Mouse (Mus musculus): ENCODE data around the gene Gale. TPM values are rescaled to one million over a fixed set of nuclear protein-coding genes. Genes with fewer than 3 reads are reported as not detected.
"Not testable (repeated sequence)": the region's sequence is repeated elsewhere in the genome, so short reads cannot be mapped to it uniquely, and the experiment has no call there.

The Gale gene
- polyA plus RNA-seq, 1 experiment = 13.4 TPM

- peaks cover 8% of the 10 kb centered on the region for H3K36me3 ChIP-seq (ENCODE audit: control insufficient read depth, insufficient read depth, low read length)
- DNase-seq = peak; percentile 60
- H3K27me3 ChIP-seq (replicated peaks; ENCODE audit: control insufficient read depth, insufficient read depth, low read length) = no peaks in the 10 kb centered on the region
- H3K4me3 ChIP-seq (ENCODE audit: insufficient read depth, low read depth, low read length) = no peak overlapping the region
- no peaks in the 10 kb centered on the region; the same call in 1 of the 2 replicates for H3K4me1 ChIP-seq (ENCODE audit: control insufficient read depth, insufficient read depth, low read length)
- 79% methylated on average over 8 of the region's 8 CpGs for WGBS
- no peak overlapping the region for H3K27ac ChIP-seq (ENCODE audit: insufficient read depth, low read depth, low read length)
- TF ChIP-seq POLR2A (IDR thresholded peaks at IDR 0.05; ENCODE audit: low read depth, low read length) (no peak), CTCF (conservative IDR thresholded peaks at IDR 0.05; ENCODE audit: insufficient read depth, insufficient read length, low read depth, low read length) (no peak)
Measured at GRCm38 (mm10) chr4:135930239-135930638, 33.3 kb upstream of the Gale start.

DNA sequence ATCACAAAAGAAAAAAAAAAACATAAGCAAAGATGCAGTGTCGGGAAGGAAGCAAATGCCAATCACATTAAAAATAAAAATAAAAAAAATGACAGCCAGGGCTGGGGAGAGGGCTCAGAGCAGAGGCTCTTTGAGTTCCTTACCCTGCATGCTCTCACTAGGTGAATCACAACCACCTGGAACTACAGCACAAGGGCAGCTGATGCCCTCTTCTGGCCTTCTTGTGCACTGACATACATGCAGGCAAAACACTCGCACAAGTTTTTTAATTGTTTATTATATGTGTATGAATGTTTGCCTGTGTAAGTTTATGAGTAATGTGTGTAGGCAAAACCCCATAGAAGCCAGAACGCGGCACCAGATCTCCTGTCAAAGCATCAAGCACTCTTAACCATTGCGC lies 31.7 kb upstream of the Gale start:
- WGBS = 63% methylated on average over 5 of the region's 5 CpGs
- H3K27ac ChIP-seq (ENCODE audit: insufficient read depth, low read depth, low read length) = no peak overlapping the region
- DNase-seq = peak; percentile 55
- H3K4me3 ChIP-seq (ENCODE audit: insufficient read depth, low read depth, low read length) = no peak overlapping the region
- H3K27me3 ChIP-seq (replicated peaks; ENCODE audit: control insufficient read depth, insufficient read depth, low read length) = no peaks in the 10 kb centered on the region
- TF ChIP-seq CTCF (conservative IDR thresholded peaks at IDR 0.05; ENCODE audit: insufficient read depth, insufficient read length, low read depth, low read length) = peak; percentile 78
- TF ChIP-seq POLR2A (IDR thresholded peaks at IDR 0.05; ENCODE audit: low read depth, low read length) = no peak
- H3K36me3 ChIP-seq (ENCODE audit: control insufficient read depth, insufficient read depth, low read length) = peaks cover 5% of the 10 kb centered on the region
- no peaks in the 10 kb centered on the region; the same call in 1 of the 2 replicates for H3K4me1 ChIP-seq (ENCODE audit: control insufficient read depth, insufficient read depth, low read length)

DNA sequence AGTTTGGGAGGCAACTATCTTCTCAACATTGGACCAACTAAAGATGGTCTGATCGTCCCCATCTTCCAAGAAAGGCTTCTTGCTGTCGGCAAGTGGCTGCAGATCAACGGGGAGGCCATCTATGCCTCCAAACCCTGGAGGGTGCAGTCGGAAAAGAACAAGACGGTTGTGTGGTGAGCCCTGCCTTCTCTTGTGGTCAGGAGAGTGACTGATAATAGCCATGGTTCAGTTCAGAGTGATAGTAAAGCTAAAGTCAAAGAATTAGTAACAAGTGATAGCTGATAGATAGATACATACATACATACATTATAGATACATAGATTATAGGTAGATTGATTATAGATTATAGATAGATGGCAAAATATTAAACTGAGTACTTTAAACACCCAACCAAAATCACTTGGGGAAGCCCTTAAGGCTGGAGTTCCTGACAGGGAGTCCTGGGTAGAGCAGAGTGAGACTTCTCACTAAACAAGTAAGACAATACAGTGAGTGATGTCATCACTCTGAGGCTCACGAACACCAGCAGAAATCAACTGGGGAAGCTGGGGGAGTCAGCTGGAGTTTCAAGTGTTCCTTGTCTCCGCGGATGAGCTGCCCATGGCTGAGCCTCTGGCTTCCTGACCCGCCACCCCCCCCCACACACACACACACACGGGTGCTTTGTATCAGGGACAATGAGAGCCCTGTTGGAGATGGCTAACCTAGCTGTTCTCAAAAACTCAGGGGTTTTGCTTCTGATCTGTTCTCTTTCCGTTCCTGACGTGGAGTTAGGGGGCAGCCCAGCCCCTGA lies 28.6 kb upstream of the Gale start:
- TF ChIP-seq POLR2A (IDR thresholded peaks at IDR 0.05; ENCODE audit: low read depth, low read length) (no peak), CTCF (conservative IDR thresholded peaks at IDR 0.05; ENCODE audit: insufficient read depth, insufficient read length, low read depth, low read length) (no peak)
- no peak for DNase-seq
- H3K36me3 ChIP-seq (ENCODE audit: control insufficient read depth, insufficient read depth, low read length) = peaks cover 7% of the 10 kb centered on the region
- H3K4me1 ChIP-seq (ENCODE audit: control insufficient read depth, insufficient read depth, low read length) = no peaks in the 10 kb centered on the region; the same call in 1 of the 2 replicates
- H3K4me3 ChIP-seq (ENCODE audit: insufficient read depth, low read depth, low read length) = no peak overlapping the region
- H3K27me3 ChIP-seq (replicated peaks; ENCODE audit: control insufficient read depth, insufficient read depth, low read length) = no peaks in the 10 kb centered on the region
- 73% methylated on average over 12 of the region's 12 CpGs for WGBS
- H3K27ac ChIP-seq (ENCODE audit: insufficient read depth, low read depth, low read length) = no peak overlapping the region

- WGBS = 67% methylated on average over 5 of the region's 5 CpGs
- H3K36me3 ChIP-seq (ENCODE audit: control insufficient read depth, insufficient read depth, low read length) = peaks cover 7% of the 10 kb centered on the region
- H3K27me3 ChIP-seq (replicated peaks; ENCODE audit: control insufficient read depth, insufficient read depth, low read length) = no peaks in the 10 kb centered on the region
- H3K27ac ChIP-seq (ENCODE audit: insufficient read depth, low read depth, low read length) = no peak overlapping the region
- H3K4me1 ChIP-seq (ENCODE audit: control insufficient read depth, insufficient read depth, low read length) = no peaks in the 10 kb centered on the region
- H3K4me3 ChIP-seq (ENCODE audit: insufficient read depth, low read depth, low read length) = no peak overlapping the region
- TF ChIP-seq POLR2A (IDR thresholded peaks at IDR 0.05; ENCODE audit: low read depth, low read length) (no peak), CTCF (conservative IDR thresholded peaks at IDR 0.05; ENCODE audit: insufficient read depth, insufficient read length, low read depth, low read length) (no peak)
- no peak for DNase-seq
Measured at GRCm38 (mm10) chr4:135935502-135935901, 28.0 kb upstream of the Gale start.

DNA sequence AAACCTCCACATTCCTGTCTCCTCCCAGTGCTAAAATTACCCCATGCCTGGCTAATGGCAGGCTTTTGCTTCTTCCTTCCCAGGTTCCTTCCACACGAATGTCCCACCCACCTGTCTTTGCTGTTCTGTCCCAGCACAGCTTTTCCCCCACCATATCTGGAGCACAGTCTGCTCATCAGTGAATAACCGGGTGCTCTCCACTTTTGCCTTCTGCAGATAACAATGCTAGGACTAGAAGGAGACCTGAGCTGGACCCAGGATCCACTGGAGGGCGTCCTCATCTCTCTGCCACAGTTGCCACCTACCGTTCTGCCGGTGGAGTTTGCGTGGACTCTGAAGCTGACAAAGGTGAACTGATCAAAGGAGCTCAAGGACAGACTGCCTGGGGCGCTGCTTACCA lies 24.7 kb upstream of the Gale start:
- no peak for DNase-seq
- TF ChIP-seq POLR2A (IDR thresholded peaks at IDR 0.05; ENCODE audit: low read depth, low read length) = no peak
- no peak for TF ChIP-seq CTCF (conservative IDR thresholded peaks at IDR 0.05; ENCODE audit: insufficient read depth, insufficient read length, low read depth, low read length)
- H3K27me3 ChIP-seq (replicated peaks; ENCODE audit: control insufficient read depth, insufficient read depth, low read length) = no peaks in the 10 kb centered on the region
- H3K4me3 ChIP-seq (ENCODE audit: insufficient read depth, low read depth, low read length) = no peak overlapping the region
- 75% methylated on average over 7 of the region's 7 CpGs for WGBS
- no peak overlapping the region for H3K27ac ChIP-seq (ENCODE audit: insufficient read depth, low read depth, low read length)
- H3K36me3 ChIP-seq (ENCODE audit: control insufficient read depth, insufficient read depth, low read length) = peaks cover 4% of the 10 kb centered on the region
- no peaks in the 10 kb centered on the region for H3K4me1 ChIP-seq (ENCODE audit: control insufficient read depth, insufficient read depth, low read length)

- not testable (repeated sequence) for H3K4me3 ChIP-seq (ENCODE audit: insufficient read depth, low read depth, low read length); H3K27ac ChIP-seq (ENCODE audit: insufficient read depth, low read depth, low read length); H3K36me3 ChIP-seq (ENCODE audit: control insufficient read depth, insufficient read depth, low read length); H3K27me3 ChIP-seq (replicated peaks; ENCODE audit: control insufficient read depth, insufficient read depth, low read length); DNase-seq; H3K4me1 ChIP-seq (ENCODE audit: control insufficient read depth, insufficient read depth, low read length)
- TF ChIP-seq CTCF (conservative IDR thresholded peaks at IDR 0.05; ENCODE audit: insufficient read depth, insufficient read length, low read depth, low read length) = peak; percentile 54
- WGBS = 87% methylated on average over 8 of the region's 8 CpGs
Measured at GRCm38 (mm10) chr4:135941026-135941425, 22.5 kb upstream of the Gale start.

- no peak for DNase-seq
- no peaks in the 10 kb centered on the region; the same call in 1 of the 2 replicates for H3K36me3 ChIP-seq (ENCODE audit: control insufficient read depth, insufficient read depth, low read length)
- no peak overlapping the region for H3K4me3 ChIP-seq (ENCODE audit: insufficient read depth, low read depth, low read length)
- WGBS = 91% methylated on average over 6 of the region's 6 CpGs
- peaks cover 5% of the 10 kb centered on the region; the same call in 1 of the 2 replicates for H3K4me1 ChIP-seq (ENCODE audit: control insufficient read depth, insufficient read depth, low read length)
- no peaks in the 10 kb centered on the region for H3K27me3 ChIP-seq (replicated peaks; ENCODE audit: control insufficient read depth, insufficient read depth, low read length)
- no peak for TF ChIP-seq POLR2A (IDR thresholded peaks at IDR 0.05; ENCODE audit: low read depth, low read length)
- TF ChIP-seq CTCF (conservative IDR thresholded peaks at IDR 0.05; ENCODE audit: insufficient read depth, insufficient read length, low read depth, low read length) = no peak
- H3K27ac ChIP-seq (ENCODE audit: insufficient read depth, low read depth, low read length) = no peak overlapping the region
Measured at GRCm38 (mm10) chr4:135942193-135942592, 21.3 kb upstream of the Gale start.

Data from kidney, adult 2 months (tissue).